In genomic region chr15:78257326-78258050, GRCm38 (mm10) we compare ENCODE assay signal across 8 mouse cellular contexts. TPM values are rescaled to one million over a fixed set of nuclear protein-coding genes. Genes with fewer than 3 reads are reported as not detected.
DNase-seq lines count a peak whose midpoint lies in the region; ATAC-seq and TF ChIP-seq lines count a peak whose summit lies in the region.

No protein-coding gene starts in this region.

- no peaks in the 10 kb centered on the region for H3K36me3 ChIP-seq in kidney, adult 2 months (ENCODE audit: control insufficient read depth, insufficient read depth, low read length)
- no peaks in the 10 kb centered on the region for H3K36me3 ChIP-seq in kidney, embryonic 15.5 days
- H3K36me3 ChIP-seq in hindbrain, embryonic 14.5 days (replicated peaks; ENCODE audit: control insufficient read depth, insufficient read depth): no peaks in the 10 kb centered on the region
- H3K36me3 ChIP-seq in limb, embryonic 10.5 days: no peaks in the 10 kb centered on the region
- H3K36me3 ChIP-seq in midbrain, embryonic 16.5 days (ENCODE audit: control insufficient read depth, insufficient read depth, low read length): no peaks in the 10 kb centered on the region
- no peaks in the 10 kb centered on the region for H3K36me3 ChIP-seq in stomach, embryonic 15.5 days

- peak; percentile 47 for DNase-seq in kidney, adult 2 months
- peak; percentile 77 for DNase-seq in hindbrain, embryonic 14.5 days (ENCODE audit: low spot score)
- peak; percentile 61 for DNase-seq in limb, embryonic 10.5 days (ENCODE audit: low spot score)

- H3K4me3 ChIP-seq in kidney, adult 2 months (ENCODE audit: insufficient read depth, low read depth, low read length): no peak overlapping the region
- H3K4me3 ChIP-seq in kidney, embryonic 15.5 days (replicated peaks): no peak overlapping the region
- H3K4me3 ChIP-seq in bone marrow macrophage, adult 2 months (ENCODE audit: insufficient read depth, low read length): peak overlapping the region; percentile 1
- no peak overlapping the region for H3K4me3 ChIP-seq in hindbrain, embryonic 14.5 days (replicated peaks; ENCODE audit: low read length)
- no peak overlapping the region for H3K4me3 ChIP-seq in limb, embryonic 10.5 days
- H3K4me3 ChIP-seq in midbrain, embryonic 16.5 days (ENCODE audit: low read depth, low read length): no peak overlapping the region
- H3K4me3 ChIP-seq in stomach, embryonic 15.5 days (replicated peaks): no peak overlapping the region

- no peak overlapping the region for H3K4me2 ChIP-seq in kidney, embryonic 15.5 days
- H3K4me2 ChIP-seq in hindbrain, embryonic 14.5 days (replicated peaks): no peak overlapping the region
- H3K4me2 ChIP-seq in midbrain, embryonic 16.5 days (ENCODE audit: low read length): no peak overlapping the region
- H3K4me2 ChIP-seq in stomach, embryonic 15.5 days: no peak overlapping the region

- H3K27ac ChIP-seq in kidney, adult 2 months (ENCODE audit: insufficient read depth, low read depth, low read length): no peak overlapping the region
- H3K27ac ChIP-seq in kidney, embryonic 15.5 days: no peak overlapping the region
- peak overlapping the region; percentile 93 for H3K27ac ChIP-seq in bone marrow macrophage, adult 2 months (ENCODE audit: insufficient read depth, low read depth, low read length)
- H3K27ac ChIP-seq in hindbrain, embryonic 14.5 days: no peak overlapping the region
- H3K27ac ChIP-seq in limb, embryonic 10.5 days: no peak overlapping the region
- H3K27ac ChIP-seq in midbrain, embryonic 16.5 days (ENCODE audit: low read length): no peak overlapping the region; the same call in 1 of the 2 replicates
- H3K27ac ChIP-seq in stomach, embryonic 15.5 days: peak overlapping the region; percentile 51; the same call in 1 of the 2 replicates

- no peak overlapping the region for H3K9ac ChIP-seq in kidney, embryonic 15.5 days
- H3K9ac ChIP-seq in hindbrain, embryonic 14.5 days: no peak overlapping the region
- H3K9ac ChIP-seq in midbrain, embryonic 16.5 days (ENCODE audit: low read depth, low read length): 0 out of 2 replicates have a peak overlapping the region, but pooled peaks have one; percentile 20
- no peak overlapping the region for H3K9ac ChIP-seq in stomach, embryonic 15.5 days

- ATAC-seq in kidney, embryonic 15.5 days (replicated peaks; ENCODE audit: low FRiP score): no peak
- peak; percentile 53; the same call in 1 of the 2 replicates for ATAC-seq in erythroid progenitor cell, adult 5-6 weeks (replicated peaks; ENCODE audit: low FRiP score, poor library complexity, severe bottlenecking)
- no peak for ATAC-seq in hindbrain, embryonic 14.5 days (ENCODE audit: low FRiP score)
- ATAC-seq in midbrain, embryonic 16.5 days: peak; percentile 51; the same call in 1 of the 2 replicates
- no peak for ATAC-seq in stomach, embryonic 15.5 days (ENCODE audit: insufficient read depth, low FRiP score, low read depth)

- H3K4me1 ChIP-seq in kidney, adult 2 months (ENCODE audit: control insufficient read depth, insufficient read depth, low read length): no peaks in the 10 kb centered on the region
- H3K4me1 ChIP-seq in kidney, embryonic 15.5 days: no peaks in the 10 kb centered on the region
- peaks cover 18% of the 10 kb centered on the region for H3K4me1 ChIP-seq in bone marrow macrophage, adult 2 months (ENCODE audit: control insufficient read depth, insufficient read depth, low read length)
- no peaks in the 10 kb centered on the region for H3K4me1 ChIP-seq in hindbrain, embryonic 14.5 days (replicated peaks; ENCODE audit: control insufficient read depth, insufficient read depth, low read length)
- no peaks in the 10 kb centered on the region for H3K4me1 ChIP-seq in limb, embryonic 10.5 days
- H3K4me1 ChIP-seq in midbrain, embryonic 16.5 days (ENCODE audit: control insufficient read depth, insufficient read depth, low read length): no peaks in the 10 kb centered on the region; the same call in 1 of the 2 replicates
- H3K4me1 ChIP-seq in stomach, embryonic 15.5 days: no peaks in the 10 kb centered on the region

- 38% methylated on average over 7 of the region's 7 CpGs for WGBS in kidney, adult 2 months
- WGBS in kidney, embryonic 15.5 days: 38% methylated on average over 7 of the region's 7 CpGs
- WGBS in hindbrain, embryonic 14.5 days: 35% methylated on average over 7 of the region's 7 CpGs
- 45% methylated on average over 7 of the region's 7 CpGs for WGBS in limb, embryonic 10.5 days
- WGBS in midbrain, embryonic 16.5 days: 42% methylated on average over 7 of the region's 7 CpGs
- 36% methylated on average over 7 of the region's 7 CpGs for WGBS in stomach, embryonic 15.5 days

- TF ChIP-seq CTCF in kidney, adult 2 months (conservative IDR thresholded peaks at IDR 0.05; ENCODE audit: insufficient read depth, insufficient read length, low read depth, low read length): peak; percentile 91
- TF ChIP-seq CTCF in bone marrow macrophage, adult 2 months (IDR thresholded peaks at IDR 0.05; ENCODE audit: low read depth, low read length): peak; percentile 99

- H3K27me3 ChIP-seq in kidney, adult 2 months (replicated peaks; ENCODE audit: control insufficient read depth, insufficient read depth, low read length): no peaks in the 10 kb centered on the region
- peaks cover 7% of the 10 kb centered on the region; the same call in 1 of the 2 replicates for H3K27me3 ChIP-seq in kidney, embryonic 15.5 days
- H3K27me3 ChIP-seq in hindbrain, embryonic 14.5 days (ENCODE audit: control insufficient read depth, insufficient read depth, low read length): no peaks in the 10 kb centered on the region
- H3K27me3 ChIP-seq in limb, embryonic 10.5 days (ENCODE audit: low read depth, poor library complexity, severe bottlenecking): peaks cover 25% of the 10 kb centered on the region
- peaks cover 3% of the 10 kb centered on the region; the same call in 1 of the 2 replicates for H3K27me3 ChIP-seq in midbrain, embryonic 16.5 days (ENCODE audit: control insufficient read depth, insufficient read depth, low read depth, low read length)
- 0 out of 2 replicates have a peak, but pooled peaks cover 5% of the 10 kb centered on the region for H3K27me3 ChIP-seq in stomach, embryonic 15.5 days (replicated peaks)

- no peaks in the 10 kb centered on the region for H3K9me3 ChIP-seq in kidney, embryonic 15.5 days (replicated peaks)
- no peaks in the 10 kb centered on the region for H3K9me3 ChIP-seq in hindbrain, embryonic 14.5 days (ENCODE audit: control insufficient read depth, low read length)
- no peaks in the 10 kb centered on the region for H3K9me3 ChIP-seq in limb, embryonic 10.5 days (replicated peaks)
- no peaks in the 10 kb centered on the region for H3K9me3 ChIP-seq in midbrain, embryonic 16.5 days (replicated peaks; ENCODE audit: control insufficient read depth, low read length, poor library complexity, severe bottlenecking)
- H3K9me3 ChIP-seq in stomach, embryonic 15.5 days: no peaks in the 10 kb centered on the region

- no peak for TF ChIP-seq POLR2A in kidney, adult 2 months (IDR thresholded peaks at IDR 0.05; ENCODE audit: low read depth, low read length)
- no peak for TF ChIP-seq POLR2A in bone marrow macrophage, adult 2 months (IDR thresholded peaks at IDR 0.05; ENCODE audit: borderline replicate concordance, low read depth, low read length)

RNA-seq across cellular contexts. Expression of gene Ncf4, which starts 12.9 kb away (rescaled TPM):
- 2.9 and 4.8 TPM in 2 replicates for polyA plus RNA-seq in kidney, adult 2 months (2012; rRNA removed)
- polyA plus RNA-seq in kidney, embryonic 15.5 days (2015; fragmentation: Nextera tagmentation; extraction: Ambion mirVana): 3.5 and 4.0 TPM in 2 replicates
- polyA plus RNA-seq in bone marrow macrophage, adult 2 months (2012; ENCODE audit: insufficient read depth, insufficient read length, missing spikeins): 350 and 424 TPM in 2 replicates
- 37.7 and 61.6 TPM in 2 replicates for total RNA-seq in erythroid progenitor cell, adult 5-6 weeks (2015; ENCODE audit: low replicate concordance)
- total RNA-seq in erythroid progenitor cell, adult 5-6 weeks (2017; ENCODE audit: low replicate concordance): 27.7 and 54.2 TPM in 2 replicates
- 1.5 and 2.7 TPM in 2 replicates for polyA plus RNA-seq in hindbrain, embryonic 14.5 days (2014; fragmentation: Nextera tagmentation; extraction: Ambion mirVana)
- 4.3 and 5.3 TPM in 2 replicates for polyA plus RNA-seq in limb, embryonic 10.5 days (2016; fragmentation: Nextera tagmentation; extraction: Ambion mirVana)
- polyA plus RNA-seq in midbrain, embryonic 16.5 days (2015; fragmentation: Nextera tagmentation; extraction: Ambion mirVana): 0.54 and 1.6 TPM in 2 replicates
- polyA plus RNA-seq in stomach, embryonic 15.5 days (2015; fragmentation: Nextera tagmentation; extraction: Ambion mirVana): 9.0 and 9.2 TPM in 2 replicates

RNA-seq across cellular contexts. Expression of gene Csf2rb2, which starts 48.0 kb away (rescaled TPM):
- 1.4 and 7.1 TPM in 2 replicates for polyA plus RNA-seq in kidney, adult 2 months (2012; rRNA removed)
- 0.19 and 0.35 TPM in 2 replicates for polyA plus RNA-seq in kidney, embryonic 15.5 days (2015; fragmentation: Nextera tagmentation; extraction: Ambion mirVana)
- polyA plus RNA-seq in bone marrow macrophage, adult 2 months (2012; ENCODE audit: insufficient read depth, insufficient read length, missing spikeins): 66.8 and 71.4 TPM in 2 replicates
- 1.1 and 5.0 TPM in 2 replicates for total RNA-seq in erythroid progenitor cell, adult 5-6 weeks (2015; ENCODE audit: low replicate concordance)
- total RNA-seq in erythroid progenitor cell, adult 5-6 weeks (2017; ENCODE audit: low replicate concordance): 0.13 TPM in 1 of 2 replicates, not detected in the other
- 0.21 and 0.33 TPM in 2 replicates for polyA plus RNA-seq in hindbrain, embryonic 14.5 days (2014; fragmentation: Nextera tagmentation; extraction: Ambion mirVana)
- polyA plus RNA-seq in limb, embryonic 10.5 days (2016; fragmentation: Nextera tagmentation; extraction: Ambion mirVana): 0.40 and 0.45 TPM in 2 replicates
- polyA plus RNA-seq in midbrain, embryonic 16.5 days (2015; fragmentation: Nextera tagmentation; extraction: Ambion mirVana): 0.08 and 0.11 TPM in 2 replicates
- polyA plus RNA-seq in stomach, embryonic 15.5 days (2015; fragmentation: Nextera tagmentation; extraction: Ambion mirVana): 0.54 and 0.70 TPM in 2 replicates

RNA-seq across cellular contexts. Expression of gene Pvalb, which starts 51.3 kb away (rescaled TPM):
- 16.8 and 53.3 TPM in 2 replicates for polyA plus RNA-seq in kidney, adult 2 months (2012; rRNA removed)
- polyA plus RNA-seq in kidney, embryonic 15.5 days (2015; fragmentation: Nextera tagmentation; extraction: Ambion mirVana): not detected in 2 replicates
- 0.83 TPM in 1 of 2 replicates, not detected in the other for polyA plus RNA-seq in bone marrow macrophage, adult 2 months (2012; ENCODE audit: insufficient read depth, insufficient read length, missing spikeins)
- total RNA-seq in erythroid progenitor cell, adult 5-6 weeks (2015; ENCODE audit: low replicate concordance): not detected in 2 replicates
- total RNA-seq in erythroid progenitor cell, adult 5-6 weeks (2017; ENCODE audit: low replicate concordance): not detected in 2 replicates
- 6.8 and 8.7 TPM in 2 replicates for polyA plus RNA-seq in hindbrain, embryonic 14.5 days (2014; fragmentation: Nextera tagmentation; extraction: Ambion mirVana)
- polyA plus RNA-seq in limb, embryonic 10.5 days (2016; fragmentation: Nextera tagmentation; extraction: Ambion mirVana): not detected in 2 replicates
- polyA plus RNA-seq in midbrain, embryonic 16.5 days (2015; fragmentation: Nextera tagmentation; extraction: Ambion mirVana): 1.3 and 1.8 TPM in 2 replicates
- 0.37 TPM in 1 of 2 replicates, not detected in the other for polyA plus RNA-seq in stomach, embryonic 15.5 days (2015; fragmentation: Nextera tagmentation; extraction: Ambion mirVana)

Comparison
In these comparisons a context has a peak if more than half of its experiments do, and no peak if none do; other contexts are left out.
1. H3K27ac ChIP-seq: peak in bone marrow macrophage, adult 2 months (single experiment) and stomach, embryonic 15.5 days (single experiment); none in kidney, adult 2 months (single experiment), kidney, embryonic 15.5 days (single experiment), hindbrain, embryonic 14.5 days (single experiment), limb, embryonic 10.5 days (single experiment) and midbrain, embryonic 16.5 days (single experiment).
2. ATAC-seq: peak in erythroid progenitor cell, adult 5-6 weeks (single experiment) and midbrain, embryonic 16.5 days (single experiment); none in kidney, embryonic 15.5 days (single experiment), hindbrain, embryonic 14.5 days (single experiment) and stomach, embryonic 15.5 days (single experiment).
3. RNA of gene Ncf4, which starts 12.9 kb away (polyA plus RNA-seq): 350 to 424 TPM in bone marrow macrophage, adult 2 months; 9.0 to 9.2 TPM in stomach, embryonic 15.5 days, 4.3 to 5.3 TPM in limb, embryonic 10.5 days, 2.9 to 4.8 TPM in kidney, adult 2 months, 3.5 to 4.0 TPM in kidney, embryonic 15.5 days, 1.5 to 2.7 TPM in hindbrain, embryonic 14.5 days and 0.54 to 1.6 TPM in midbrain, embryonic 16.5 days; every median in the first group is over 10 times any median in the second.
4. Peak in every context shown above with its lines, with median percentiles within 50 percentile points of each other: DNase-seq.